Mouse (Mus musculus): ENCODE measurements around the gene Pdzd3. TPM values are rescaled to one million over a fixed set of nuclear protein-coding genes. Genes with fewer than 3 reads are reported as not detected.
A peak's percentile ranks its signal among the peaks of the same experiment; 100 is the strongest.

Pdzd3 gene
- polyA plus RNA-seq, 1 experiment: 62.5 TPM

DNA sequence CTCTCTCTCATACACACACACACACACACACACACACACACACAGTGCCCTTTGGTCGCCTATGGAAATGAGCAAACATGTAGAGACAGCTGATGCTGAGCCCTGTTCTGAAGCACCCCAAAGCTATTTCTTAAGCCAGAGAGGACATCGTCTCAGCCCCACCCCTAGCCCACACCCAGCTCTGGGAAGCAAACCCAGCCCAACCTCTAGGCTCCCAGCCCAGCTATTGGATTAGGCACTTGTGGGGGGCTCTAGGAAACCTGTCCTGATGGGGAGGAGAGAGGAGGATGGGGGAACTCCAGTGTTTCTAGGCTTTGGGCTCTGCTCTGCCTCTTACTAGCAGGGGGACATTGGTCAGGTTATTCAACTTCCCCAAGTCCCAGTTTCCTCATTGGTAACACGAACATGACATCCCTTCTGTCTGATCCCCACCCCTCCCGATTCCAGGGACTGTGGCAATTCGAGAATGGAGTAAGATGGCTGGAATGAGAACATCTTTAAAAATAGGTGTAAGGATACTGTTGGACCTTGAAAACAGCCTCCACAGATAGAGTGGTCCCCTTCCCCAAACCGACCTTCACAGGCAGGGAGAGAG, 35.1 kb upstream of the Pdzd3 start:
- DNase-seq: no peak
- no peaks in the 10 kb centered on the region for H3K27me3 ChIP-seq (replicated peaks; ENCODE audit: control insufficient read depth, insufficient read depth, low read length)
- no peak overlapping the region for H3K4me3 ChIP-seq (ENCODE audit: insufficient read depth, low read depth, low read length)
- H3K27ac ChIP-seq (ENCODE audit: insufficient read depth, low read depth, low read length): no peak overlapping the region
- no peaks in the 10 kb centered on the region for H3K36me3 ChIP-seq (ENCODE audit: control insufficient read depth, insufficient read depth, low read length)
- no peaks in the 10 kb centered on the region for H3K4me1 ChIP-seq (ENCODE audit: control insufficient read depth, insufficient read depth, low read length)
- WGBS: 44% methylated on average over 6 of the region's 6 CpGs
- TF ChIP-seq POLR2A (IDR thresholded peaks at IDR 0.05; ENCODE audit: low read depth, low read length) (no peak), CTCF (conservative IDR thresholded peaks at IDR 0.05; ENCODE audit: insufficient read depth, insufficient read length, low read depth, low read length) (no peak)

GRCm38 (mm10) chr9:44283183-44283582, 31.9 kb upstream of the Pdzd3 start:
- H3K27ac ChIP-seq (ENCODE audit: insufficient read depth, low read depth, low read length): no peak overlapping the region
- H3K4me1 ChIP-seq (ENCODE audit: control insufficient read depth, insufficient read depth, low read length): no peaks in the 10 kb centered on the region
- H3K36me3 ChIP-seq (ENCODE audit: control insufficient read depth, insufficient read depth, low read length): no peaks in the 10 kb centered on the region
- no peak for DNase-seq
- no peak overlapping the region for H3K4me3 ChIP-seq (ENCODE audit: insufficient read depth, low read depth, low read length)
- H3K27me3 ChIP-seq (replicated peaks; ENCODE audit: control insufficient read depth, insufficient read depth, low read length): no peaks in the 10 kb centered on the region
- TF ChIP-seq POLR2A (IDR thresholded peaks at IDR 0.05; ENCODE audit: low read depth, low read length): no peak
- 69% methylated on average over 5 of the region's 5 CpGs for WGBS

DNA sequence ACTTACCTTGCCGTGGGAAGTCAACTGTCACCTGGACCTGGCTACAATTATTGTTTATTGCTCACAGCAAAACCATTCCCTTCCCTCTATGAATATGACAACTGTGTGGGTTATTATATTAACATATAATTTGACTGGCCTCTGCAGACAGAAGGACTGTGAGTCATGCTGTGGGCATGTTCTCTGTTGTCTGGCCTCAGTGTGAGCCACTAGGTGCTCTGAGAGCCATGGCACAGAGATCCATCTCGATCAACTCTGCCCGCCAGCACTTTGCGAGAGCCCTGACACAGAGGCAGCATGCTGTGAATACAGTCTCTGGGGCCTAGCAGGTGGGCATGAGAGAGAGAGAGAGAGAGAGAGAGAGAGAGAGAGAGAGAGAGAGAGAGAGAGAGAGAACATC, 18.7 kb upstream of the Pdzd3 start:
- no peaks in the 10 kb centered on the region for H3K36me3 ChIP-seq (ENCODE audit: control insufficient read depth, insufficient read depth, low read length)
- no peak overlapping the region for H3K27ac ChIP-seq (ENCODE audit: insufficient read depth, low read depth, low read length)
- WGBS: 90% methylated on average over 4 of the region's 4 CpGs
- H3K4me3 ChIP-seq (ENCODE audit: insufficient read depth, low read depth, low read length): no peak overlapping the region
- H3K27me3 ChIP-seq (replicated peaks; ENCODE audit: control insufficient read depth, insufficient read depth, low read length): no peaks in the 10 kb centered on the region
- H3K4me1 ChIP-seq (ENCODE audit: control insufficient read depth, insufficient read depth, low read length): peaks cover 8% of the 10 kb centered on the region; the same call in 1 of the 2 replicates
- DNase-seq: no peak
- no peak for TF ChIP-seq POLR2A (IDR thresholded peaks at IDR 0.05; ENCODE audit: low read depth, low read length)
- no peak for TF ChIP-seq CTCF (conservative IDR thresholded peaks at IDR 0.05; ENCODE audit: insufficient read depth, insufficient read length, low read depth, low read length)

GRCm38 (mm10) chr9:44269077-44269476, 17.8 kb upstream of the Pdzd3 start:
- H3K27ac ChIP-seq (ENCODE audit: insufficient read depth, low read depth, low read length): no peak overlapping the region
- H3K4me3 ChIP-seq (ENCODE audit: insufficient read depth, low read depth, low read length): no peak overlapping the region
- H3K36me3 ChIP-seq (ENCODE audit: control insufficient read depth, insufficient read depth, low read length): no peaks in the 10 kb centered on the region
- H3K27me3 ChIP-seq (replicated peaks; ENCODE audit: control insufficient read depth, insufficient read depth, low read length): no peaks in the 10 kb centered on the region
- 86% methylated on average over 3 of the region's 3 CpGs for WGBS
- peak; percentile 50 for DNase-seq
- TF ChIP-seq POLR2A (IDR thresholded peaks at IDR 0.05; ENCODE audit: low read depth, low read length) (no peak), CTCF (conservative IDR thresholded peaks at IDR 0.05; ENCODE audit: insufficient read depth, insufficient read length, low read depth, low read length) (peak; percentile 44)
- H3K4me1 ChIP-seq (ENCODE audit: control insufficient read depth, insufficient read depth, low read length): peaks cover 8% of the 10 kb centered on the region; the same call in 1 of the 2 replicates

DNA sequence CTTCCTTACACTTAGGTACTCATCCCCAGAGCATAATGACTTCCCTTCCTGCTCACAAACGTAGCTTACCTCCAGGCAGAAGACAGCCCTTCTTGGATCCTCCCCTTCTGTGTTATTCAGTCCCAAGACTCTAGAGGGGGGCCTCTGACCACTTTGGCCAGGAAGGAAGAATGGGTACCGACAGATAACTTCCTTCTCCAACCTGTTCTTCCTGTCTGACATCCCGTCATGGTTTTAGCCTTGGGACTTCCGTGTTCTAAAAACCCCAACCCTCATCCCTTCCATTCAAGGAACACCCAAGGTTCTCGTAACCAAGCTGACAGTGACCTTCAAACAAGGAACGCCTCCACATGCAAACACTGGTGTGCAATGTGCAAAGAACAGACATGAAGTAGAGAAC, 17.2 kb upstream of the Pdzd3 start, which contains the start of gene Nlrx1:
Gene Nlrx1, minus strand, starts transcription at position 168 of the 400 bp plus-strand sequence.
- no peak for TF ChIP-seq POLR2A (IDR thresholded peaks at IDR 0.05; ENCODE audit: low read depth, low read length)
- TF ChIP-seq CTCF (conservative IDR thresholded peaks at IDR 0.05; ENCODE audit: insufficient read depth, insufficient read length, low read depth, low read length): no peak
- Histone ChIP-seq H3K4me3 (ENCODE audit: insufficient read depth, low read depth, low read length) (peak within 1 kb of the TSS; percentile 66), H3K27me3 (replicated peaks; ENCODE audit: control insufficient read depth, insufficient read depth, low read length) (no peaks in the 10 kb centered on the region), H3K4me1 (ENCODE audit: control insufficient read depth, insufficient read depth, low read length) (peaks cover 8% of the 10 kb centered on the region; the same call in 1 of the 2 replicates), H3K36me3 (ENCODE audit: control insufficient read depth, insufficient read depth, low read length) (no peaks in the 10 kb centered on the region), H3K27ac (ENCODE audit: insufficient read depth, low read depth, low read length) (peak within 1 kb of the TSS; percentile 72)
- peak; percentile 27 for DNase-seq
- WGBS: 55% methylated on average over 6 of the region's 6 CpGs

- peak overlapping the region; percentile 72 for H3K27ac ChIP-seq (ENCODE audit: insufficient read depth, low read depth, low read length)
- no peaks in the 10 kb centered on the region for H3K27me3 ChIP-seq (replicated peaks; ENCODE audit: control insufficient read depth, insufficient read depth, low read length)
- peak overlapping the region; percentile 66 for H3K4me3 ChIP-seq (ENCODE audit: insufficient read depth, low read depth, low read length)
- H3K36me3 ChIP-seq (ENCODE audit: control insufficient read depth, insufficient read depth, low read length): no peaks in the 10 kb centered on the region
- TF ChIP-seq CTCF (conservative IDR thresholded peaks at IDR 0.05; ENCODE audit: insufficient read depth, insufficient read length, low read depth, low read length) (peak; percentile 69), POLR2A (IDR thresholded peaks at IDR 0.05; ENCODE audit: low read depth, low read length) (no peak)
- DNase-seq: peak; percentile 96
- WGBS: 4% methylated on average over 28 of the region's 28 CpGs
- peaks cover 8% of the 10 kb centered on the region; the same call in 1 of the 2 replicates for H3K4me1 ChIP-seq (ENCODE audit: control insufficient read depth, insufficient read depth, low read length)
Observed at GRCm38 (mm10) chr9:44268027-44268360, 16.7 kb upstream of the Pdzd3 start.

GRCm38 (mm10) chr9:44267319-44268026, 16.2 kb upstream of the Pdzd3 start:
- Histone ChIP-seq H3K27ac (ENCODE audit: insufficient read depth, low read depth, low read length) (peak overlapping the region; percentile 72), H3K27me3 (replicated peaks; ENCODE audit: control insufficient read depth, insufficient read depth, low read length) (no peaks in the 10 kb centered on the region), H3K36me3 (ENCODE audit: control insufficient read depth, insufficient read depth, low read length) (no peaks in the 10 kb centered on the region), H3K4me3 (ENCODE audit: insufficient read depth, low read depth, low read length) (peak overlapping the region; percentile 66), H3K4me1 (ENCODE audit: control insufficient read depth, insufficient read depth, low read length) (peaks cover 8% of the 10 kb centered on the region; the same call in 1 of the 2 replicates)
- peak; percentile 45 for DNase-seq
- WGBS: 7% methylated on average over 23 of the region's 23 CpGs
- TF ChIP-seq CTCF (conservative IDR thresholded peaks at IDR 0.05; ENCODE audit: insufficient read depth, insufficient read length, low read depth, low read length): peak; percentile 36
- peak; percentile 40 for TF ChIP-seq POLR2A (IDR thresholded peaks at IDR 0.05; ENCODE audit: low read depth, low read length)
